Mouse (Mus musculus) small intestine, adult 2 months (tissue): ENCODE data around the gene Dip2b. TPM values are rescaled to one million over a fixed set of nuclear protein-coding genes. Genes with fewer than 3 reads are reported as not detected.

ENCODE experiments used
- H3K27ac ChIP-seq: fragments of 200-500 bp; 2 replicates; pipeline ENCODE4 v1.5.1; 2012; ENCODE audit warnings: low read depth, low read length, control low read depth, inconsistent platforms; ENCODE audit not compliant: insufficient read depth
- H3K27me3 ChIP-seq: fragments of 200-500 bp; 2 replicates; pipeline ENCODE4 v1.6.1; 2012; ENCODE audit warnings: mild to moderate bottlenecking, moderate library complexity, low read length, inconsistent platforms; ENCODE audit not compliant: control insufficient read depth, insufficient read depth
- H3K36me3 ChIP-seq: fragments of 200-500 bp; 2 replicates; pipeline ENCODE4 v1.6.1; 2012; ENCODE audit warnings: mild to moderate bottlenecking, low read length, control low read depth, inconsistent platforms; ENCODE audit not compliant: control insufficient read depth, insufficient read depth
- H3K4me1 ChIP-seq: fragments of 200-500 bp; 2 replicates; pipeline ENCODE4 v1.6.1; 2012; ENCODE audit warnings: low read length, inconsistent platforms, mixed read lengths; ENCODE audit not compliant: control insufficient read depth, insufficient read depth, insufficient read length
- H3K4me3 ChIP-seq: fragments of 200-500 bp; 2 replicates; pipeline ENCODE4 v1.5.1; 2012; ENCODE audit warnings: low read depth, mild to moderate bottlenecking, control low read depth, inconsistent platforms, low read length, moderate library complexity
- CTCF ChIP-seq: fragments of 200-500 bp; IDR thresholded peaks from 2 replicates; pipeline ENCODE4 v1.5.1; 2012; ENCODE audit warnings: low read depth, mild to moderate bottlenecking, control low read depth, inconsistent platforms, low read length, moderate library complexity, mixed read lengths; ENCODE audit not compliant: insufficient replicate concordance, insufficient read length; ENCODE audit errors: extremely low read depth
- POLR2A ChIP-seq: fragments of 200-500 bp; IDR thresholded peaks from 2 replicates; pipeline ENCODE4 v1.6.1; 2012; ENCODE audit warnings: low read depth, mild to moderate bottlenecking, control low read depth, inconsistent platforms, low read length, moderate library complexity
- WGBS: fragments of 180-500 bp; shearing (Covaris S2); methylation state at CpG from one replicate; pipeline ENCODE4 v1.1.7; 2018; 5-methylcytosine and 5-hydroxymethylcytosine counted together
- polyA plus RNA-seq: library from polyadenylated mRNA; depleted of rRNA; stranded (reverse); fragments of >200 nt; gene quantifications from 2 replicates; pipeline ENCODE4 v1.2.3, GENCODE M21; 2012

Gene Dip2b
- polyA plus RNA-seq, 1 experiment: 5.8 TPM

- Histone ChIP-seq H3K27ac (no peak overlapping the region), H3K4me3 (no peak overlapping the region), H3K27me3 (no peaks in the 10 kb centered on the region), H3K36me3 (no peaks in the 10 kb centered on the region), H3K4me1 (peaks cover 10% of the 10 kb centered on the region; the same call in 1 of the 2 replicates)
- WGBS: 15% methylated on average over 5 of the region's 5 CpGs
- TF ChIP-seq CTCF: peak; percentile 49; the same call in 1 of the 2 replicates
- TF ChIP-seq POLR2A: no peak
Observed at GRCm38 (mm10) chr15:100022923-100023322, 15.5 kb upstream of the Dip2b start.

GRCm38 (mm10) chr15:100025076-100025834, 13.2 kb upstream of the Dip2b start:
- TF ChIP-seq CTCF: no peak
- TF ChIP-seq POLR2A: no peak
- no peaks in the 10 kb centered on the region for H3K27me3 ChIP-seq
- 86% methylated on average over 11 of the region's 11 CpGs for WGBS
- H3K27ac ChIP-seq: no peak overlapping the region
- H3K4me1 ChIP-seq: peaks cover 10% of the 10 kb centered on the region; the same call in 1 of the 2 replicates
- H3K36me3 ChIP-seq: no peaks in the 10 kb centered on the region
- H3K4me3 ChIP-seq: no peak overlapping the region

- no peak for TF ChIP-seq CTCF
- WGBS: 75% methylated on average over 2 of the region's 2 CpGs
- H3K4me1 ChIP-seq: peaks cover 3% of the 10 kb centered on the region; the same call in 1 of the 2 replicates
- no peaks in the 10 kb centered on the region for H3K36me3 ChIP-seq
- no peak overlapping the region for H3K27ac ChIP-seq
- H3K27me3 ChIP-seq: no peaks in the 10 kb centered on the region
- no peak overlapping the region for H3K4me3 ChIP-seq
Observed at GRCm38 (mm10) chr15:100028133-100028532, 10.3 kb upstream of the Dip2b start.

GRCm38 (mm10) chr15:100029497-100029896, 9.0 kb upstream of the Dip2b start:
- peaks cover 1% of the 10 kb centered on the region; the same call in 1 of the 2 replicates for H3K4me1 ChIP-seq
- no peaks in the 10 kb centered on the region for H3K36me3 ChIP-seq
- no peak overlapping the region for H3K4me3 ChIP-seq
- no peaks in the 10 kb centered on the region for H3K27me3 ChIP-seq
- no peak for TF ChIP-seq CTCF
- no peak for TF ChIP-seq POLR2A
- 36% methylated on average over 8 of the region's 8 CpGs for WGBS
- no peak overlapping the region for H3K27ac ChIP-seq

- H3K27ac ChIP-seq: no peak overlapping the region
- 93% methylated on average over 2 of the region's 2 CpGs for WGBS
Observed at GRCm38 (mm10) chr15:100029900-100030299, 8.6 kb upstream of the Dip2b start.

GRCm38 (mm10) chr15:100032546-100032945, 5.9 kb upstream of the Dip2b start:
- H3K4me1 ChIP-seq: peaks cover 3% of the 10 kb centered on the region; the same call in 1 of the 2 replicates
- H3K36me3 ChIP-seq: no peaks in the 10 kb centered on the region
- no peaks in the 10 kb centered on the region for H3K27me3 ChIP-seq
- 87% methylated on average over 3 of the region's 3 CpGs for WGBS
- H3K4me3 ChIP-seq: no peak overlapping the region
- TF ChIP-seq POLR2A (no peak), CTCF (no peak)
- H3K27ac ChIP-seq: no peak overlapping the region

More at GRCm38 (mm10) chr15:100029900-100030299, 8.6 kb upstream of the Dip2b start:
- no peak overlapping the region for H3K4me3 ChIP-seq
- no peak for TF ChIP-seq POLR2A
- no peak for TF ChIP-seq CTCF
- no peaks in the 10 kb centered on the region for H3K36me3 ChIP-seq
- H3K4me1 ChIP-seq: peaks cover 3% of the 10 kb centered on the region; the same call in 1 of the 2 replicates
- H3K27me3 ChIP-seq: no peaks in the 10 kb centered on the region

- Histone ChIP-seq H3K36me3 (no peaks in the 10 kb centered on the region), H3K27me3 (no peaks in the 10 kb centered on the region), H3K4me3 (peak overlapping the region; percentile 68), H3K27ac (peak overlapping the region; percentile 68), H3K4me1 (peaks cover 17% of the 10 kb centered on the region; the same call in 1 of the 2 replicates)
- WGBS: under 1% methylated on average over 36 of the region's 36 CpGs
- TF ChIP-seq CTCF: no peak
- no peak for TF ChIP-seq POLR2A
Observed at GRCm38 (mm10) chr15:100039001-100039701, 687 bp downstream of the Dip2b start.
